Mouse (Mus musculus): ENCODE results near the gene Amigo2.
A peak's percentile ranks its signal among the peaks of the same experiment; 100 is the strongest.

Amigo2 gene

GRCm38 (mm10) chr15:97267094-97267695 is 20.1 kb upstream of the Amigo2 start:
- DNase-seq (ENCODE audit: low spot score in 2 of 2): no peak

DNA sequence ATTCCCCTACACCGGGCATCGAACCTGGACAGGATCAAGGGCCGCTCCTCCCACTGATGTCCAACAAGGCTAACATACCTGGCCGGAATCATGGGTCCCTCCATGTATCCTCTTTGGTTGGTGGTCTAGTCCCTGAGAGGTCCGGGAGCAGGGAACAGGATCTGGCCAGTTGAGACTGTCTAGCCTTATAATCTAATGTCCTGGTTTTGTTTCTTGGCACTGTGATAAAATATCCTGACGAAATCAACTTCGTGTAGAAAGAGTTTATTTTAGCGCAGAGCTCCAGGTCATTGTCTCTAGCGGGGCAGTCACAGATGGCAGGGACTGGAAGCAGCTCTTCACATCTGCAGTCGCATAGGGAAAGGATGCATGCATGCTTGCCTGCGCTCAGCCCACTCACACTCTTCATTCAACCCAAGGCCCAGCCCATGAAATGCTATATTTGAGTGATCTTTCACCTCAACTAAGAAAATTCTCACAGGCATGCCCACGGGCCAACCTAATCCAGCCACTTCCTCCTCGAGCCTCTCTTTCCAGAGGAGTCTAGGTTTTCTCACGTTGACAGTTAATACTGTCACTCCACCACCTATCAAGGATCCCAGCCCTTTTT is 19.3 kb upstream of the Amigo2 start:
- no peak for DNase-seq (ENCODE audit: low spot score in 2 of 2)

DNA sequence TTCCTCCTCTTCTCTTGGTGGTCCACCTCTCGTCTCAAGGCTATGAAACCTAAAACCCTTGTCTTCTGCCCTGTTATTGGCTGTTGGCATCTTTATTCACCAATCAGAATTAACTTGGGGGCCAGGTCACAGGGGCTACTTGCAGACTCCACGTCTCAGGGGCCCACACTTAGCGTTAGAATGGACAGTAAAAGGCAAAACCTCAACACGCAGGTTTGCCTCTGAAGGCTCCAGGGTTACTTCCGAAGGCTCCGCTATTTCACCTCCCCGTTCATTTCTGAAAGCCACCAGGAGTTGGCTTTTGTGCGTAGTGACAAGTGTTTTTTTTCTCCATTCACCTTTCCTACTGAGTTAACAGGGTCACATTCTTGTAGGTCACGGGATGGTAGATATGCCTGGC is 15.2 kb upstream of the Amigo2 start:
- no peak for DNase-seq (ENCODE audit: low spot score in 2 of 2)

GRCm38 (mm10) chr15:97259968-97260597 is 13.0 kb upstream of the Amigo2 start:
- DNase-seq (ENCODE audit: low spot score in 2 of 2): no peak

DNA sequence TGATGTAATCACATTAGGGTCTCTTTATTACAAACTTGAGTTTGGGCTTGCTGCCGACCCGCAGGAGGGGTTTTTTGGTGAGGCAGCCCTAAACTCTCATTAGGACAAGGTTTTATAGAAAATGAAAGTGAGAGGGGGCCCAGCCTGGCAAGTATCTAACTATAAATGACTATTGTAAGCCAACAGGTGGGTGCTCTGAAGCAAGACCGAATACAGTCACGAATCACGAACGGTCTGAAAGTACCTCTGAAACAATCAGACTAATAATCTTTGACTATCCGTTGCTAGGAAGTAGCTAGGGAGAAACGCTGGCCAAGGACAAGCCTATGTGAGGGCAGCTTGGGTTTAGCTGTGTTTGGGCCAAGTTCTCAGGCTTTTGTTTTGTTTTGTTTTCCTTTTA is 12.2 kb upstream of the Amigo2 start:
- DNase-seq (ENCODE audit: low spot score in 2 of 2): no peak

DNA sequence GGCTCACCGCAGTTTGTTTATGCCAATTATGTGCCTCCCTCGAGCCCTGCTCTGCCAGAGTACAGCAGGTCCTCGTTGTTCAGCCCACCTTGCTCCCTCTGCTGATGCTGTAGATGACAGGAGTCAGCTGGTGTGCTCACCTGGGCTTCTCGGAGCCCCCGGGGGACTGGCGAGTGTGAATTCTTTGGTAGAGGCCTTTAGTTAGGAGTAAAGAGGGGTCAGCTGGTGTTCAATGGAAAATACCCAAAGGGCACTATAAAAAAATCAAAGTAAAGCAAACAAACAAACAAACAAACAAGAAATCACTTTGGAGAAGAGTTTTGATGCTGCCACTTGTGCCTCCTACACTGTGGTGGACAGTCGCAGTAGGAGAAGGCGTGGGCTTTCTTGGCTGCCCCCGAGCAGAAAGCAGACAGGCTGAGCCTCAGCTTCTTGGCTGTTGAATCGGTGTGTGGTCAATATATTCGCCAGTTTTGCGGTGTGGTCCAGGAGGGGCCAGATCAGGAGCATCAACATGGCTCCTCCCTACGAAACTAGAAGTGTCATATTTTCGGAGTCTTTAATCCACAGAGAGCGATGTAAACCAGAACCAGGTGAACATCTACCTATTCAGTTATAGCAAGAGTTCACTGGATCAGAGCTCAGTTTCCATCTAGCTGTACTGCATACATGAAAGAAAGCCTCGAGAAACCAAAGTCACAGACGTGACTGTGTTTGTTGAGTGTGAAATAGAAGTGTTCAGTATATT is 11.6 kb upstream of the Amigo2 start:
- DNase-seq (ENCODE audit: low spot score in 2 of 2): no peak

- DNase-seq (ENCODE audit: low spot score in 2 of 2): no peak
Measured at GRCm38 (mm10) chr15:97257206-97257775, 10.2 kb upstream of the Amigo2 start.

- DNase-seq (ENCODE audit: low spot score in 2 of 2): no peak
Measured at GRCm38 (mm10) chr15:97256411-97256810, 9.3 kb upstream of the Amigo2 start.

DNA sequence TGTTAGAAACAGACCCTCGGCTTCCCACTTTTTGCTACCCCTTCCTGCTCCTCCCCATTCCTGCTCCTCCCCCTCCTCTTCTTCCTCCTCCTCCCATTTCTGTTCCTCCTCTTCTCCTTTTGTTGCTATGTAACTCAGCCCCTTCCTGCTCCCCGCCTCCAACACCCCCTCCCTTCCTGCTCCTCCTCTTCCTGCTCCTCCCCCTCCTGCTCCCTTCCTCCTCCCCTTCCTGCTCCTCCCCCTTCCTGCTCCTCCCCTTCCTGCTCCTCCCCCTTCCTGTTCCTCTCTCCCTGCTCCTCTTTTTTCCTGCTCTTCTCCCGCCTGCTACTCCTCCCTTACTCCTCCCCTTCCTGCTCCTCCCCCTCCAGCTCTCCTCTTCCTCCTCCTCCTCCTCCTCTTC is 8.7 kb upstream of the Amigo2 start:
- DNase-seq (ENCODE audit: low spot score in 2 of 2): no peak

DNA sequence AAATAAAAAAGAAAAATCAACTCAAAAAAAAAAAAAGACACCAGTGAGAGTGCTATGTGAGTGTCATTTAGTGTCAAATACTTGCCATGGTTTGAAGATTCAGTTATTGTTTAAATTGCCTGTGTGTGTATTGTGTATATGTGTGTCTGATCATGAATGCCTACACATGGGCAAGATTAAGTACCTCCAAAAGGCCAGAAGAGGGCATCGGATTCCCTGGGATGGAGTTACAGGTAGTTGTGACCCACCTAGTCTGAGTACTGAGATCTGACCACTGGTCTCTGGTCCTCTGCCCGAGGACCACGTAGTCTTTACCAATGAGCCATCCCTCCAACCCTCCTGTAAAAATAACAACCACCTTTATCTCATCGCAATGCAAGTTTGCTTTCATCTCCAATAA is 7.3 kb upstream of the Amigo2 start:
- DNase-seq (ENCODE audit: low spot score in 2 of 2): no peak

DNA sequence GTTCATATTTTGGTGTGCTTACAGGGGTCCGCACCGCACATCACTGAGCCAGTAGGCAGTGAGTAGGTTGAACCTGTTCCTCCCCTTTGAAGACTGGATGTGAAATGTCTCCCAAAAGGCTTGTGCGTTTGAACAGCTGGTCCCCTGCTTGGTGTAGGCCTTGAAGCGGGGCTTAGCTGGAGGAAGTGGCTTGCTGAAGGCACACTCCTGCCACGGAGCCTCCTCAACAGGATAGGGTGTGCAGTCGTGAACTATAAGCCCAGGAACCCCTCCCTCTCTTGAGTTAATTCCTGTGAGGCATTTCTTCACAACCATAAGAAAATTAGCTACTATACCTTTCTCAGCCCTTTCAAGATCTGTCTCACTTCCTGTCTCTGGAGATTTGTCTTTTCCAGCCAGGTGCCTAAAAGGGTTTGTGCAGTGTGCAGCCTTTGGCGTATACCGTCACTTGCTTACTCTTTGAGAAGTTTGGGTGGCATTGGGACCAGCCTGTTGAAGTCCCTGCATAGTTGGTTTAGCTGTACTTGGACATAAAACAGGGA is 5.5 kb upstream of the Amigo2 start:
- no peak for DNase-seq (ENCODE audit: low spot score in 2 of 2)

DNA sequence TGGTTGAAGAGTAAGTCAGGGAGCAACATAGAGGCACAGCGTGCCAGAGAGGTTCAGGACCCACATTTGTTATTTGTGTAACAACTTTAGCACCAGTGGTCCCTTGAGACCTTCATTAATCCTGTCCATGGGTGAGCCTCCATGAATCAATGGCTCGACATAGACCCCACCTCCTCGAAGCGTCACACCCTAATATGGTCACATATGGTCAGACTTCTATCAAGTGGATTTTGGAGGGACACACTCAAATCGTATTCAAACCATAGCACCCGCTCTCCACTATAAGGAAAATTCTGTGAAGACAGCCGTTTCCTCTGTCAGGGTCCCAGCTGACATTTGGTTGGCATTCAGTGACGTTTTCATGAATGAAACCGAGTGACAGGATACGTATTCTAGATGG is 2.2 kb upstream of the Amigo2 start:
- no peak for DNase-seq (ENCODE audit: low spot score in 2 of 2)

DNA sequence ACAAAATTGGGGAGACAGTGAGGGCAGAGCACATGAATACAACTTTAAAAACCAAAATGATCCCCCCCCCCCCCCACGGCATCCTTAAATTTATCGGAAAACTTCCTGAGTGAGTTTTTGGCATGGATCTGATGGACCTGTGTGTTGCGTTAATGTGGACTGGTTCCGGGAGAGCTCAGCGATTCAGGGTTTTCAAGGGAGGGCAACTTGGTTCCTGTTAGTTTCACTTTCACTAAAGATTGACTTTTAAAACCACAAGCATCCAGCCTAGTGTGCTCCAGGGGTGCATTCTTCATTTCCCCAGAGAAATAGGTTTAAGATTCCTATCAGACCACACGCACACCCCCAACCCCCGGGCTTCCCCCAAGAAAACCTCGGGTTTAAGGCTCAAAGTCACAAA is 1.2 kb upstream of the Amigo2 start:
- no peak for DNase-seq (ENCODE audit: low spot score in 2 of 2)

DNA sequence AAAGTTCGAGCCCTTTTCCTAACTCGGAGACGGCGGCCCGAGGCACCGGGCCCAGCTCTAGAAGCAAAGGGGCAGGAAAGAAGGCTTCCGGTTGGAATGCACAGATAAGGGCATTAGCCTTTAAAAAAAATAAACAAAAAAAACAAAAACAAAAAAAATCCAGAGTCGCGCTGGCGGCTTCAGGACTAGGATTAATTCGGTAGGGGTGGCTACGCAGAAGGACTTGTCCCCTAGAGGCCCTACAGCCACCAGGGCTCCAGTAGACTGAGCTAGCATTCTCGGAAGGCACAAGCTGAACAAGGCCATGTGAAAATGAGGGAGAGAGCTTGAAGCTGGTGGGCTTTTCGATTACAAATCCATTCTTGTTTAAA is 689 bp upstream of the Amigo2 start:
- no peak for DNase-seq (ENCODE audit: low spot score in 2 of 2)

DNA sequence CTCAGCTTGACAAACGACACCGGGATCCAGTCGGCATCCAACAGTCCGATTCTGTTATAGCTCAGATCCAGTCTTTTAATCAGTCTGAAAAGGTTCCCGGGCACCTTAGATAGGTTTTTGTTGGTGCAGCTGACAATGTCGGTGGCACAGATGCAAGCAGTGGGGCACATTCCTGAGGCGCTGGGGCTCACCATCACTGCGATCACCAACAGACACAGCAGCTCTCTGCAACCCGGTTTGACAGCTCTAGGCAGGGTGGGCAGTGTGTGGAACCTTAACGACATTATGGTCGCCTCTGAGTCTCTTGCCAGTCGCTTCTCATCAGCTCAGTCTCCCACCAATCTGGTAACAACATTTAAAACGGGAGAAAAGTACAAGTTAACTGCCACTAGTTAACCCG is 831 bp downstream of the Amigo2 start:
- no peak for DNase-seq (ENCODE audit: low spot score in 2 of 2)

GRCm38 (mm10) chr15:97245392-97245791 is 1.7 kb downstream of the Amigo2 start:
- DNase-seq (ENCODE audit: low spot score in 2 of 2): no peak

- DNase-seq (ENCODE audit: low spot score in 2 of 2): no peak
Measured at GRCm38 (mm10) chr15:97236943-97237342, 10.1 kb downstream of the Amigo2 start.

DNA sequence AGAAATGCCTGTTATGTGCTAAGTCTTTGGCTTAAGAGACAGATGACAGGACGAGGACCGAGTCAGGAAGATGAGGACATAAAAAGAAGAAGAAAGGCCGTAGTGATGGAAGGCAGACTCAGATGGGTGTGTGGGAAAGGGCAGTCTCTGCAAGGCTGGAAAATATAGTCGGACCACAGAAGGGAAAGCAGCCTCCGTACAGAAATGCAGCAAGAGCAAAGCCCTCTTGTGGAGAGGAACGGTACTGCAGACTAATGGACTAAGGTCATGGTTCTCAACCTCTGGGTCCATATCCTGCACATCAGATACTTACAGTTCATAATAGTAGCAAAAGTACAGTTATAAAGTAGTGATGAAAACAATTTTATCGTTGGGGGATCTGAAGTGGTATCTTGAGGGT is 11.9 kb downstream of the Amigo2 start:
- DNase-seq (ENCODE audit: low spot score in 2 of 2): peak in 1 of 2 experiments; percentile 59

DNA sequence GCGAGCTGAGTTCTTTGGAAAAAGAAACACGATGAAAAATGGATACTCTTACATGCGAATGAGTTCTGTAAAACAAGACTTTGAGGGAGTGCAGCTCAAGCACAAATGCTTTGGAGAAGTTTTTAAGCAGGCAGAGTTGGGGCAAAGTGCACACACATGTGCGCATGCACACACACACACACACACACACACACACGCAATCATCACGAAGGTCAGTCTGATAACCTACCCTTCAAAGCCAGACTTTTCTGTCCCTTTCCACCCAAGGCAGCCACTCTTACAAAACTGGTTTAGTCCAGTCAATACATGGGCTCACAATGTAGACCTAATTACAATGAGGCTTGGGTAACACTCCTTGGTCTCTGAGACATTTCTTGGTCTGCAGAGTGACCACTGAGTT is 13.0 kb downstream of the Amigo2 start:
- no peak for DNase-seq (ENCODE audit: low spot score in 2 of 2)

- DNase-seq (ENCODE audit: low spot score in 2 of 2): no peak
Measured at GRCm38 (mm10) chr15:97229494-97230077, 17.5 kb downstream of the Amigo2 start.

- no peak for DNase-seq (ENCODE audit: low spot score in 2 of 2)
Measured at GRCm38 (mm10) chr15:97224003-97224402, 23.1 kb downstream of the Amigo2 start.

DNA sequence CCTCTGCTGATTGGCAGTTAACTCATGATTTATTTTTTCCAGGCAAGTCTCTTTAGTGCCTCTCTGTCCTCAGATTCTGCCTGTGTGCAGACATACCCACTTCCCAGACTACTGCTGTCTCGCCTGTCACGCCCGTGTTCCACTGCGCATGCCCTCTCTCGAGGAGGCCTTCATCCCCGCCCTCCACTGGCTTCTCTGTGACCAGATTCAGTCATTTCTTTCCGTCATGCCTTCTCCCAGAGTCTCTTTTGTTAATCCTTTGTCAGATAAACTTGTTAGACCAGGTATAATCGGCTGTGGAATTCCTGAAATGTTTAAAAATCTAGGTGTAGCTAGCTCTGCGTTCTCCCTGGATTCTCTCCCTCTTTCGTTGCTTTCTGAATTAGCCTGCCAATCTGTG is 23.7 kb downstream of the Amigo2 start:
- no peak for DNase-seq (ENCODE audit: low spot score in 2 of 2)

Measured in left cerebral cortex, adult 9 months (tissue).